Mouse (Mus musculus) embryonic facial prominence, embryonic 11.5 days (tissue): Measurements from ENCODE around the gene Pcsk6. TPM values are rescaled to one million over a fixed set of nuclear protein-coding genes. Genes with fewer than 3 reads are reported as not detected.
A peak's percentile ranks its signal among the peaks of the same experiment; 100 is the strongest.

Source experiments
- ATAC-seq: fragments of 200-750 bp; cut with Nextera tagmentation; replicated peaks from 2 replicates; pipeline ENCODE4 v1.8.0; 2017; ENCODE audit warnings: low read depth; ENCODE audit not compliant: insufficient number of reproducible peaks, low FRiP score, low TSS enrichment
- DNase-seq: peaks from one replicate; pipeline ENCODE4 v3.0.0-alpha.2; 2015; ENCODE audit warnings: low spot score
- H3K27ac ChIP-seq: fragments of 300-500 bp; sonication (generic); replicated peaks from 2 replicates; pipeline ENCODE4 v1.5.1; 2014; ENCODE audit warnings: mild to moderate bottlenecking, low read depth, low read length, control low read depth
- H3K27me3 ChIP-seq: fragments of 300-500 bp; sonication (generic); 2 replicates; pipeline ENCODE4 v1.6.1; 2014; ENCODE audit warnings: mild to moderate bottlenecking, low read length, moderate library complexity, mixed read lengths; ENCODE audit not compliant: control insufficient read depth, insufficient read depth
- H3K36me3 ChIP-seq: fragments of 300-500 bp; sonication (generic); replicated peaks from 2 replicates; pipeline ENCODE4 v1.6.1; 2014; ENCODE audit warnings: low read depth, mild to moderate bottlenecking, low read length, moderate library complexity, mixed read lengths; ENCODE audit not compliant: control insufficient read depth, insufficient read depth
- H3K4me1 ChIP-seq: fragments of 300-500 bp; sonication (generic); 2 replicates; pipeline ENCODE4 v1.6.1; 2014; ENCODE audit warnings: low read length, mixed read lengths; ENCODE audit not compliant: control insufficient read depth, insufficient read depth
- H3K4me2 ChIP-seq: fragments of 300-500 bp; sonication (generic); 2 replicates; pipeline ENCODE4 v1.6.1; 2014; ENCODE audit warnings: low read depth, mild to moderate bottlenecking, control low read depth, low read length, moderate library complexity
- H3K4me3 ChIP-seq: fragments of 300-500 bp; sonication (generic); 2 replicates; pipeline ENCODE4 v1.5.1; 2014; ENCODE audit warnings: low read depth, low read length, control low read depth
- H3K9ac ChIP-seq: fragments of 300-500 bp; sonication (generic); replicated peaks from 2 replicates; pipeline ENCODE4 v1.6.1; 2014; ENCODE audit warnings: mild to moderate bottlenecking, control low read depth, low read length
- H3K9me3 ChIP-seq: fragments of 300-500 bp; sonication (generic); replicated peaks from 2 replicates; pipeline ENCODE4 v1.6.1; 2016; ENCODE audit warnings: mild to moderate bottlenecking, low read length, inconsistent platforms, mixed read lengths; ENCODE audit not compliant: control insufficient read depth
- WGBS: fragments of 180-500 bp; shearing (Covaris S2); extraction: QIAGEN DNeasy Blood & Tissue Kit; methylation state at CpG from one replicate; pipeline ENCODE4 v1.1.7; 2014; 5-methylcytosine and 5-hydroxymethylcytosine counted together
- polyA plus RNA-seq: library from polyadenylated mRNA; unstranded; fragments of >200 nt; fragmentation: Nextera tagmentation; extraction: Ambion mirVana; gene quantifications from 2 replicates; pipeline ENCODE4 v1.2.1, GENCODE M21; 2014

Gene Pcsk6
- polyA plus RNA-seq, 1 experiment from 2014 or later, result 2.1 TPM

DNA sequence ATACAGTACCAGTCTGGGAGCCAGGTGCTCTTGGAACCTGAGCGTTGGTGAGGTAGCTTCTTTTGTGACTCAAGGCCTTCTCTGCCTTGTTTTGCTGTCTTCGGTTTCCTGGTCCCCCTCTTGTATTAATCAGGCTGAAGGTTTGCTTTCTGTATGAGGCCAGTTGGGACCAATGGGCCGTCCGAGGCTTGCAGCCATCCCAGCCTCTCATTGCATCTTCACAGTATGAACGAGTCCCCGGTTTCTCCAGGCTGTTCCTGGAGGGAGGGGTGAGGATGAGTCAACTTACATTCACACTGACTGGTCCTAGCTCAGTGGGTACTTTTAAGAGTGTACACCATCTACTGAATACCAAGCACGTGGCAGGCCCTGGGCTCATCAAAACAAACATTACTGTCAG lies 553 bp upstream of the Pcsk6 start:
- H3K36me3 ChIP-seq, result no peaks in the 10 kb centered on the region
- H3K4me1 ChIP-seq, result peaks cover 2% of the 10 kb centered on the region; the same call in 1 of the 2 replicates
- ATAC-seq, result no peak
- H3K9ac ChIP-seq, result no peak overlapping the region
- peaks cover 21% of the 10 kb centered on the region for H3K27me3 ChIP-seq
- H3K4me2 ChIP-seq, result no peak overlapping the region
- DNase-seq, result no peak
- no peaks in the 10 kb centered on the region for H3K9me3 ChIP-seq
- H3K27ac ChIP-seq, result no peak overlapping the region
- no peak overlapping the region for H3K4me3 ChIP-seq
- 62% methylated on average over 7 of the region's 7 CpGs for WGBS

DNA sequence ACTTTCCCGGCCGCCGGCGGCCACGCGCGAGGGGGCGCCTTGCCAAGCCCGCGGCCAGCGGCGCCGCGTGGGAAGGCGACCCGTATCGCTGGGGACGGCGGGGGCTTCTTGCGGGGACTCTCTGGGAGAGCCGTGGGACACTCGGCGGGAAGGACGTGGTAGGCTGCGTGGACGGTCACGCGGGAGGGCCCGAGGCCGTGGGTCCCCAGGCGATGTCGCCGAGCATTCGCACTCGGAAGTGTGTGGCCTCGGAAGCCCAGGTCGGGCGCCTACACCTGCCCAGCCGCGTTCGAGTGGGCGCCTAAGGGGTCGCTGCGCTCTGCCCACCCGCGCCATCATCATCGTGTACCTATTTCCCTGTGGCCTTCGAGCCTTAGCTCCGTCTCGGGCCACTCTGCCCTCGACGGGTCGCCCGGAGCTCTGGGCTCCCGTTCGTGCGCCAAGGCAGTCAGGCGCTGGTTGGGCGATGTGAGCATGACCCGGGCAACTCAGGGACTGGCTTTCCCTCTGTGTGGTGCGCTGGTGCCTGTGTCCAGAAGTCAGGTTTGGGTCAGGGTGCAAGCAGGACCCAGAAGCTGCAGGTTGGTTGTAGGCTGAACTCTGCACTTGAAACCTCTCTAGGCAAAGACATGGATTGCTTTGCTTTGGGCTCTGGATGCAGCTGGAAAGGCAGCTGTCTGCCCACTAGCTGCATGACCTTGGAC lies 1.1 kb downstream of the Pcsk6 start:
- WGBS, result 3% methylated on average over 60 of the region's 61 CpGs
- Histone ChIP-seq H3K9ac (peak overlapping the region; percentile 67), H3K36me3 (no peaks in the 10 kb centered on the region), H3K4me2 (peak overlapping the region; percentile 97), H3K9me3 (no peaks in the 10 kb centered on the region), H3K4me3 (peak overlapping the region; percentile 59), H3K27me3 (peaks cover 21% of the 10 kb centered on the region), H3K27ac (no peak overlapping the region), H3K4me1 (peaks cover 2% of the 10 kb centered on the region; the same call in 1 of the 2 replicates)
- DNase-seq (no peak), ATAC-seq (0 out of 2 replicates have a peak, but pooled peaks have one; percentile 27)

DNA sequence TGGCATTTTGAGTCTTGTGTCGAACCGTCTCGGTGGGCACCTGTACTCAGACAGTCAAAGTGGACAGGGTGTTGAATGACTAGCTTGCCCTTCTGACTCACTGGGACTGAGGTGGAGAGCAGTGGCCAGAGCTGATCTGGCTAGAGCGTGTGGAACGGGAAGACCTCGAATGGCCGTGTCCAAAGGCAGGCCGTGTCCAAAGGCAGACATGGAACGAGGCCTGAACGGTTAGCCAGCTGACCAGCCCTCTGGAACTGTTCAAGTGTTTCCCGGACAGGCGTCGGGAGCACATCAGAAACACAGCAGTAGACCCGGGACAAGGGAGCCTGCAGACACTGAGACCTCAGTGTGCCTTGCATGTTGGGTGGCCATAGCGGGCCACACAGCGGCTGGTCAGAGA lies 7.6 kb downstream of the Pcsk6 start:
- DNase-seq, result no peak
- no peak overlapping the region for H3K27ac ChIP-seq
- H3K4me1 ChIP-seq, result no peaks in the 10 kb centered on the region
- H3K9me3 ChIP-seq, result no peaks in the 10 kb centered on the region
- no peak for ATAC-seq
- 86% methylated on average over 16 of the region's 16 CpGs for WGBS
- no peaks in the 10 kb centered on the region; the same call in 1 of the 2 replicates for H3K27me3 ChIP-seq
- H3K36me3 ChIP-seq, result no peaks in the 10 kb centered on the region
- no peak overlapping the region for H3K4me2 ChIP-seq
- no peak overlapping the region for H3K4me3 ChIP-seq
- H3K9ac ChIP-seq, result no peak overlapping the region

GRCm38 (mm10) chr7:65869794-65870193 lies 8.3 kb downstream of the Pcsk6 start:
- no peaks in the 10 kb centered on the region for H3K4me1 ChIP-seq
- H3K27me3 ChIP-seq, result no peaks in the 10 kb centered on the region; the same call in 1 of the 2 replicates
- no peak overlapping the region for H3K4me3 ChIP-seq
- no peak overlapping the region for H3K4me2 ChIP-seq
- WGBS, result 77% methylated on average over 5 of the region's 5 CpGs
- no peak overlapping the region for H3K9ac ChIP-seq
- no peaks in the 10 kb centered on the region for H3K9me3 ChIP-seq
- ATAC-seq (no peak), DNase-seq (no peak)
- no peaks in the 10 kb centered on the region for H3K36me3 ChIP-seq
- H3K27ac ChIP-seq, result no peak overlapping the region

- Histone ChIP-seq H3K9me3 (no peaks in the 10 kb centered on the region), H3K9ac (no peak overlapping the region), H3K4me1 (no peaks in the 10 kb centered on the region), H3K4me3 (no peak overlapping the region), H3K27me3 (no peaks in the 10 kb centered on the region; the same call in 1 of the 2 replicates), H3K36me3 (no peaks in the 10 kb centered on the region), H3K4me2 (no peak overlapping the region), H3K27ac (no peak overlapping the region)
- WGBS, result 85% methylated on average over 5 of the region's 5 CpGs
- ATAC-seq (no peak), DNase-seq (no peak)
Measured at GRCm38 (mm10) chr7:65870227-65870626, 8.7 kb downstream of the Pcsk6 start.

- H3K4me1 ChIP-seq, result no peaks in the 10 kb centered on the region
- no peak overlapping the region for H3K4me2 ChIP-seq
- no peaks in the 10 kb centered on the region for H3K9me3 ChIP-seq
- H3K4me3 ChIP-seq, result no peak overlapping the region
- DNase-seq (no peak), ATAC-seq (0 out of 2 replicates have a peak, but pooled peaks have one; percentile 34)
- no peak overlapping the region for H3K9ac ChIP-seq
- H3K36me3 ChIP-seq, result no peaks in the 10 kb centered on the region
- H3K27ac ChIP-seq, result no peak overlapping the region
- 27% methylated on average over 10 of the region's 10 CpGs for WGBS
- H3K27me3 ChIP-seq, result no peaks in the 10 kb centered on the region; the same call in 1 of the 2 replicates
Measured at GRCm38 (mm10) chr7:65870928-65871580, 9.5 kb downstream of the Pcsk6 start.

GRCm38 (mm10) chr7:65871851-65872250 lies 10.3 kb downstream of the Pcsk6 start:
- no peak for ATAC-seq
- Histone ChIP-seq H3K27ac (no peak overlapping the region), H3K4me1 (no peaks in the 10 kb centered on the region)

GRCm38 (mm10) chr7:65873176-65873845 lies 11.8 kb downstream of the Pcsk6 start:
- Histone ChIP-seq H3K4me3 (no peak overlapping the region), H3K9me3 (no peaks in the 10 kb centered on the region), H3K4me2 (no peak overlapping the region), H3K4me1 (no peaks in the 10 kb centered on the region), H3K9ac (no peak overlapping the region), H3K36me3 (no peaks in the 10 kb centered on the region), H3K27me3 (no peaks in the 10 kb centered on the region), H3K27ac (no peak overlapping the region)
- ATAC-seq (no peak), DNase-seq (no peak)
- 88% methylated on average over 6 of the region's 6 CpGs for WGBS

More at GRCm38 (mm10) chr7:65871851-65872250, 10.3 kb downstream of the Pcsk6 start:
- Histone ChIP-seq H3K4me2 (no peak overlapping the region), H3K4me3 (no peak overlapping the region), H3K27me3 (no peaks in the 10 kb centered on the region; the same call in 1 of the 2 replicates), H3K9me3 (no peaks in the 10 kb centered on the region), H3K9ac (no peak overlapping the region), H3K36me3 (no peaks in the 10 kb centered on the region)
- no peak for DNase-seq
- 92% methylated on average over 2 of the region's 2 CpGs for WGBS
